Mouse (Mus musculus) liver, embryonic 12.5 days (tissue): ENCODE results near the gene Fam71e1. TPM values are rescaled to one million over a fixed set of nuclear protein-coding genes. Genes with fewer than 3 reads are reported as not detected.
A peak's percentile ranks its signal among the peaks of the same experiment; 100 is the strongest.

Experiments used
- ATAC-seq: fragments of 200-750 bp; cut with Nextera tagmentation; 2 replicates; pipeline ENCODE4 v1.8.0; 2017; ENCODE audit warnings: moderate number of reproducible peaks, mild to moderate bottlenecking, moderate library complexity
- H3K27ac ChIP-seq: fragments of 300-500 bp; sonication (generic); 2 replicates; pipeline ENCODE4 v1.5.1; 2016; ENCODE audit warnings: mild to moderate bottlenecking
- H3K27me3 ChIP-seq: fragments of 300-500 bp; sonication (generic); replicated peaks from 2 replicates; pipeline ENCODE4 v1.6.1; 2016; ENCODE audit warnings: mild to moderate bottlenecking, moderate library complexity
- H3K36me3 ChIP-seq: fragments of 300-500 bp; sonication (generic); 2 replicates; pipeline ENCODE4 v1.6.1; 2016; ENCODE audit warnings: mild to moderate bottlenecking, moderate library complexity
- H3K4me1 ChIP-seq: fragments of 300-500 bp; sonication (generic); 2 replicates; pipeline ENCODE4 v1.6.1; 2016
- H3K4me2 ChIP-seq: fragments of 300-500 bp; sonication (generic); 2 replicates; pipeline ENCODE4 v1.6.1; 2016; ENCODE audit warnings: mild to moderate bottlenecking, moderate library complexity
- H3K4me3 ChIP-seq: fragments of 300-500 bp; sonication (generic); 2 replicates; pipeline ENCODE4 v1.5.1; 2016; ENCODE audit warnings: mild to moderate bottlenecking, moderate library complexity
- H3K9ac ChIP-seq: fragments of 300-500 bp; sonication (generic); 2 replicates; pipeline ENCODE4 v1.6.1; 2016; ENCODE audit warnings: mild to moderate bottlenecking, moderate library complexity
- H3K9me3 ChIP-seq: fragments of 300-500 bp; sonication (generic); replicated peaks from 2 replicates; pipeline ENCODE4 v1.6.1; 2016; ENCODE audit warnings: mild to moderate bottlenecking, moderate library complexity
- WGBS: fragments of 180-500 bp; shearing (Covaris S2); methylation state at CpG from one replicate; pipeline ENCODE4 v1.1.7; 2016; ENCODE audit not compliant: insufficient replicate concordance; 5-methylcytosine and 5-hydroxymethylcytosine counted together
- polyA plus RNA-seq: library from polyadenylated mRNA; unstranded; fragments of >200 nt; fragmentation: Nextera tagmentation; extraction: Ambion mirVana; gene quantifications from 2 replicates; pipeline ENCODE4 v1.2.1, GENCODE M21; 2016

The Fam71e1 gene
- polyA plus RNA-seq, 1 experiment from 2014 or later: 3.3 TPM

DNA sequence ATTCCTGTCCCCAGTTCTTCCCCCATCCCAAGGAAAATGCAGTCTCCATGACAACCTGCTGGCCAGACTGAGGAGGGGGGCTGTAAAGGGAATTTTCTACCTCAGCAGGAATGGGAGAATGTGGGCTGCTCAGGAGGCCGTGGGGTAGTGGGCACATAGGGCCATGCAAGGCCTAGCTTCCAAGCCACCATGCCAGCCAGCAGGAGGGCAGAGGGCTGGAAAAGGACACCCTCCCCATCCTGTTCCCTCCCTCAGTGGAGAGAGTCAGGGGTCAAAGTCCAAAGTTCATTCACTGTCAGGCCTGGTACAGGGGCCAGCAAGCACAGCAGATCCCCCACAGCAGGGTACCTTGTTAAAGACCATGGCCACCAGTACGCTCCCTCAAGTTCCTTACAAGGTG, 31.3 kb upstream of the Fam71e1 start, which contains the start of gene Aspdh:
TSS of gene Aspdh (plus strand) at position 281 of the 400 bp plus-strand sequence.
- H3K9me3 ChIP-seq: no peaks in the 10 kb centered on the region
- H3K36me3 ChIP-seq: peaks cover 7% of the 10 kb centered on the region; the same call in 1 of the 2 replicates
- peak within 1 kb of the TSS; percentile 39 for H3K4me2 ChIP-seq
- 74% methylated on average over 2 of the region's 2 CpGs for WGBS
- ATAC-seq: no peak
- peak within 1 kb of the TSS; percentile 48 for H3K9ac ChIP-seq
- H3K27ac ChIP-seq: peak within 1 kb of the TSS; percentile 48; the same call in 1 of the 2 replicates
- H3K27me3 ChIP-seq: peaks cover 60% of the 10 kb centered on the region
- H3K4me3 ChIP-seq: no peak within 1 kb of the TSS
- H3K4me1 ChIP-seq: peaks cover 73% of the 10 kb centered on the region

DNA sequence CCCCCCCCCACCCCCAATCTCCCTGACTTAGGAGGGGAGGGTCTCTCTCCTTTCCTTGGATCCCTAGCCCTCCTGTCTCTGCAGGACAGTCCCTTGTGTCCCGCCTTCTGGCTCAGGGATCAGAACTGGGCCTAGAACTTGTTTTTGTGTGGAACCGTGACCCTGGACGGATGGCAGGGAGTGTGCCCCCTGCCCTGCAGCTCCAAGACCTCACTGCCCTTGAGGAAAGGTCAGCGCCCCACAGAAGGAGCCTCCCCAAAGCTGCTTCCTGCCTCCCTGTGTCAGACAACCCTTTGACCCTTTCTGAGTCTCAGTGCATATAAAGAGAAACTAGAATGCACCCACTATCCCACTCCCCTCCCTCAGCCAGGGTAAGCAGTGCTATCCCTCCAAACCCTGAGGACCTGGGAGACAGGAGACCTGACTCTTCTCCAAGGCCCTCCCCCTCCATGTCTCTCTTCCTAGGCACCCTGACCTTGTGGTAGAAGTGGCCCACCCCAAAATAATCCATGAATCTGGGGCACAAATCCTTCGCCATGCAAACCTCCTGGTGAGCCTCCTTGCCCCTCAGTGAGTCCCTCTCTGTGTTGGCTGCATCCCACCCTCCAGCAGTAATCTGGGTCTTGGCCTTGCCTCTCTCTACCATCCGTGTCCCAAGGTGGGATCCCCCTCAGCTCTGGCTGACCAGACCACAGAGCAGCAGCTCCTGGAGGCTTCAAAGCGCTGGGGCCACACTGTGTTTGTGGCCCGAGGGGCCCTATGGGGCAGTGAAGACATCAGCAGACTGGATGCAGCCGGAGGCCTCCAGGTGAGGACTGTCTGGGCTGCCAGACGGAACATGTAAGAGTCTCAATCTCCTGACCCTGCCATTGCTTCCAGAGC, 30.1 kb upstream of the Fam71e1 start:
- peaks cover 18% of the 10 kb centered on the region for H3K36me3 ChIP-seq
- peaks cover 84% of the 10 kb centered on the region for H3K4me1 ChIP-seq
- H3K27ac ChIP-seq: 0 out of 2 replicates have a peak overlapping the region, but pooled peaks have one; percentile 33
- 74% methylated on average over 10 of the region's 10 CpGs for WGBS
- peak overlapping the region; percentile 24 for H3K4me2 ChIP-seq
- H3K9ac ChIP-seq: 0 out of 2 replicates have a peak overlapping the region, but pooled peaks have one; percentile 35
- peaks cover 49% of the 10 kb centered on the region for H3K27me3 ChIP-seq
- H3K4me3 ChIP-seq: no peak overlapping the region
- H3K9me3 ChIP-seq: no peaks in the 10 kb centered on the region
- ATAC-seq: no peak

DNA sequence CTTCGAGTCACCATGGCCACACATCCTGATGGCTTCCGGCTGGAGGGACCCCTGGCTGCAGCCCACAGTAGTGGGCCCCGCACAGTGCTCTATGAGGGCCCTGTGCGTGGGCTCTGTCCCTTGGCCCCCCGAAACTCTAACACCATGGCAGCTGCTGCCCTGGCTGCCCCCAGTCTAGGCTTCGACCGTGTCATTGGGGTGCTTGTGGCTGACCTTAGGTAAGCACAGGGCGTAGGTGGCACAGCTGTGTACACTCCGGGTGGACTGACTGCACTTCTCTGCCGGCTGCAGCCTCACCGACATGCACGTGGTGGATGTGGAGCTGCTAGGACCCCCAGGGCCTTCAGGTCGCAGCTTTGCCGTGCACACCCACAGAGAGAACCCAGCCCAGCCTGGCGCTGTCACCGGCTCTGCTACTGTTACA, 29.5 kb upstream of the Fam71e1 start:
- ATAC-seq: no peak
- peak overlapping the region; percentile 65 for H3K27ac ChIP-seq
- H3K27me3 ChIP-seq: peaks cover 42% of the 10 kb centered on the region
- H3K36me3 ChIP-seq: peaks cover 22% of the 10 kb centered on the region
- no peaks in the 10 kb centered on the region for H3K9me3 ChIP-seq
- 0 out of 2 replicates have a peak overlapping the region, but pooled peaks have one; percentile 85 for H3K4me3 ChIP-seq
- H3K9ac ChIP-seq: 0 out of 2 replicates have a peak overlapping the region, but pooled peaks have one; percentile 35
- H3K4me2 ChIP-seq: peak overlapping the region; percentile 88
- H3K4me1 ChIP-seq: peaks cover 90% of the 10 kb centered on the region
- 79% methylated on average over 16 of the region's 16 CpGs for WGBS

DNA sequence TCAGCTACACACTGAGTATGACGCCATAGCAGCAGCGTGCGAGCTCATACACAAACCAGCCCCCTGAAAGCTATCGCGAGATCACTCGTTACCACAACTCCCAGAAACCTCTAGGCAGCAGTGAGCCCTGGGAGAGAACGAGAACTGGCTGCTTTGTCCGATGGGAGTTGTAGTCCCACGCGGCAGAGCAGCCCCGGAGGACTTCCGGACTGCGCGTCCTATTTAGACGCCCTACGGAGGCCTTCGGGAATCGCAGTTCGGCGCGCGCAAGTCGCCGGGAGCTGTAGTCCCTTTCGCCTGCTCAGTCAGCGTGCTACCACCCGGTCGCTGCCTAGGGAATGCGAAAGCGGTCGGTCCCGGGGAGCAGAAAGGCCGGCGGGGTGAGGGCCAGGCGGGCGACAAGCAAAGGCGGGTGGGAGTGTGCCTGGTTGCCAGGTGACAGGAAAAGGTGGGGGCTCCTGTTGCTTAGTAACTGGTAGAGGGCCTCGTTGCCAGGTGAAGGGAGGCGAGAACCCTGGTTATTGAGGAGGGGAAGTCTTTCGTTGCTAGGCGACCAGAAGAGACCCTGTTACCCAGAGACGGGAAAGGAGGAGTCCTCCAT, 28.5 kb upstream of the Fam71e1 start, which contains the start of gene Josd2:
TSS of gene Josd2 (plus strand) at position 170 of the 601 bp plus-strand sequence.
- Histone ChIP-seq H3K4me3 (peak within 1 kb of the TSS; percentile 85), H3K27me3 (peaks cover 32% of the 10 kb centered on the region), H3K9ac (peak within 1 kb of the TSS; percentile 90), H3K36me3 (peaks cover 22% of the 10 kb centered on the region), H3K27ac (peak within 1 kb of the TSS; percentile 96), H3K4me2 (peak within 1 kb of the TSS; percentile 88), H3K9me3 (no peaks in the 10 kb centered on the region), H3K4me1 (peaks cover 92% of the 10 kb centered on the region)
- peak; percentile 85 for ATAC-seq
- whole genome bisulfite sequencing: under 1% methylated on average over 42 of the region's 42 CpGs

DNA sequence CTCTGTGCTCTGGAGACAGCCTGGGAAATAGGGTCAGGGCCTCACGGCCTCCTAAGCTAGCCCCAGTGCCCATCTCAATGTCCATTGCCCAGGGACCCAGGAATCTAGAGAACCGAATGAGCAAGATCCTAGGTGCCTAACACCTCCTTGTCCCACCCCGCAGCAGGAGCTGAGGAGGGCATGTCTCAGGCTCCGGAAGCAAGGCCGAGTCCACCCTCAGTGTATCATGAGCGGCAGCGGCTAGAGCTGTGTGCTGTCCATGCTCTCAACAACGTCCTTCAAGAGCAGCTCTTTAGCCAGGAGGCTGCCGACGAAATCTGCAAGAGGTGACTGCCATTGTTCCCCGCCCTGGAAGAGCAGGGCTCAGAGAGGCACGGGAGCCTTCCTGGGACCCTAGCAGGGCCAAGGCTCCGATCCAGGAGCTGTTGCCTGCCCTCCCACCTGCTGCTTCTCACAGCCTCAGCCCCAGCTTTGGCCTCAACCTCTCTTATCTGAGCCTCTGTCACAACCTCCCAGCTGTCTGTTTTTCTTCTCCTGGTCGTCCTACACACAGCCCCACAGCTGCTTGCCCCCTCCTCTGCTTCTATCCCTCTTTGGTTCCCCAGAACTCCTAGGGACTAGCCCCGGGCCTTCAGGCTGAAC, 27.6 kb upstream of the Fam71e1 start:
- Histone ChIP-seq H3K9me3 (no peaks in the 10 kb centered on the region), H3K4me1 (peaks cover 94% of the 10 kb centered on the region), H3K9ac (peak overlapping the region; percentile 90), H3K36me3 (peaks cover 22% of the 10 kb centered on the region), H3K4me3 (peak overlapping the region; percentile 85), H3K4me2 (peak overlapping the region; percentile 88), H3K27me3 (peaks cover 31% of the 10 kb centered on the region), H3K27ac (peak overlapping the region; percentile 96)
- WGBS: 45% methylated on average over 15 of the region's 15 CpGs
- ATAC-seq: peak; percentile 40

DNA sequence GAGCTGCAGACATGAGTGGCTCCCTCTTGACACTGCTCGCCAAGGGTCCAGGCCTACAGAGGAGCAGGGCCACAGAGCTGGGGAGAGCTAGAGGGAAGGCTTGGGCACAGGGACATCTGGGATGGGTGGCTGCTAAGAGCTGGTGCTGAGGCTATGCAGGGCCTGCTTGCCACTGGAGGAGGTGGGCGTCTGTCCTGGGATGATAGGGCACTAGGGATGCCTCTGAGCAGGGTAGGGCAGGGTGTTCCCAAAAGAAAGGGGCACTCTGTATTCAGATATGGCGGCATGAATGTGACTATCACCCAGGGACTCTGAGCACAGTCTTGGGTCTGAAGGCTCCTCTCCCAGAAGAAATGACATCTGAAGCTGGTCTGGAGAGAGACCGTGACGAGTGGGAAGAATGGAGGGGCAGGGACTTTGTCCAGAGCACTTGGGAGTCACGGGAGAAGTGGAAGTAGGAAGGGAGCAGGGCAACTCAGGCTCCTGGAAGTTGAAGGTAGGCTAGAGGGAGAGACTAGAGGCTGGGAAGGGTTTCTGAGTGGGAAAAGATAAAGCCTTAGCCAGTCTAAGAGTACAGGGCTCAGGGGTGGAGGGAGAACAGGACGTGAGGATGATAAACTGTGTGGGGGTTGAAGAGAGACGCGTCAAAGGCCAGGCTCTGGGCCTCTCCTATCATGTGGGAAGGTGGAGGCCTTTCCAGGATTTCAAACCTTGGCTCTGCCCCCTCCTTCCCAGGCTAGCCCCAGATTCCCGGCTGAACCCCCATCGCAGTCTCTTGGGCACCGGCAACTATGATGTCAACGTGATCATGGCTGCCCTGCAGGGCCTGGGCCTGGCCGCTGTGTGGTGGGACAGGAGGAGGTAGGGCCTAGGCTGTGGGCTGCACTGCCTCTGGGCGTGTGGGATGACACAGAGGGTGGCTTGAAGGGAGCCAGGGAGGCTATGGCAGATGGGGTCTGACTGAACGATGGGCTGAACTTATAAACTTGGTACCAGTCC, 26.4 kb upstream of the Fam71e1 start:
- H3K27me3 ChIP-seq: peaks cover 31% of the 10 kb centered on the region
- 48% methylated on average over 16 of the region's 16 CpGs for WGBS
- H3K4me1 ChIP-seq: peaks cover 92% of the 10 kb centered on the region
- H3K4me3 ChIP-seq: peak overlapping the region; percentile 85
- peaks cover 22% of the 10 kb centered on the region for H3K36me3 ChIP-seq
- peak overlapping the region; percentile 90 for H3K9ac ChIP-seq
- no peaks in the 10 kb centered on the region for H3K9me3 ChIP-seq
- peak; percentile 67 for ATAC-seq
- H3K27ac ChIP-seq: peak overlapping the region; percentile 96
- H3K4me2 ChIP-seq: peak overlapping the region; percentile 88

DNA sequence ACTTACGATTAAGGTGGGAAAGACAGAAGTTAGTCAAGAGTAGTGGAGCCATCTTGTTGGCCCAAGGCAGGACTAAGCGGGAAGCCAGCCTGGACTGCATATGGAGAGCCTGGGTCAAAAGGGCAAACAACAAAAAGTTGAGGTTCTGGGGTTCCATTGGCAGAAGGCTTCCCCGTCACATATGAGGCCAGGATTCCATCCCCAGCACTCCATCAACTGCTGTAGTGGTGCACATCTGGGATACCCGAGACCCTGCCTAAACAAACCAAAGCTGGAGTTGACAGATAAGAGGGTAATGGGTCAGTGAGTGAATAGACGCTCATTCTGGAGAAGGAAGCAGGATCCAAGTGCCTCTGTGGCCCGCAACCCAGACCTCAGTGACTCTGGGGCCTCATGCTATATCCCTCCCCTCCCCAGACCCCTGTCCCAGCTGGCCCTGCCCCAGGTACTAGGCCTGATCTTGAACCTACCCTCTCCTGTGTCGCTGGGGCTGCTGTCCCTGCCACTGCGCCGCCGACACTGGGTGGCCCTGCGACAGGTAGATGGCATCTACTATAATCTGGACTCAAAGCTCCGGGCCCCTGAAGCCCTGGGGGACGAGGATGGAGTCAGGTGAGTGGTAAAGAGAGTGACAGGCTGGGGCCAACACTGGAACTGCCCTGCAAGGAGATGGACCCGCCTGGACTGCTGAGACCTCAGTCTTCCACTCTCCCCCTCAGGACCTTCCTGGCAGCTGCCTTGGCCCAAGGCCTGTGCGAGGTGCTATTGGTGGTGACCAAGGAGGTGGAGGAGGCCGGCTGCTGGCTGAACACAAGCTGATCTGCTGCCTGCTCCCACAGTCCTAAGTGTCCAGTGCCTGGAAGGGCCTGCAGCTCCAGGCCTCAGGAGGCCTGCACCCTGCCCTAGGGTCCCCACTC, 25.4 kb upstream of the Fam71e1 start:
- Histone ChIP-seq H3K36me3 (peaks cover 22% of the 10 kb centered on the region), H3K9me3 (no peaks in the 10 kb centered on the region), H3K4me2 (peak overlapping the region; percentile 88), H3K9ac (peak overlapping the region; percentile 90), H3K27me3 (peaks cover 33% of the 10 kb centered on the region), H3K27ac (peak overlapping the region; percentile 96), H3K4me3 (peak overlapping the region; percentile 85), H3K4me1 (peaks cover 83% of the 10 kb centered on the region)
- ATAC-seq: no peak
- 77% methylated on average over 16 of the region's 16 CpGs for WGBS

DNA sequence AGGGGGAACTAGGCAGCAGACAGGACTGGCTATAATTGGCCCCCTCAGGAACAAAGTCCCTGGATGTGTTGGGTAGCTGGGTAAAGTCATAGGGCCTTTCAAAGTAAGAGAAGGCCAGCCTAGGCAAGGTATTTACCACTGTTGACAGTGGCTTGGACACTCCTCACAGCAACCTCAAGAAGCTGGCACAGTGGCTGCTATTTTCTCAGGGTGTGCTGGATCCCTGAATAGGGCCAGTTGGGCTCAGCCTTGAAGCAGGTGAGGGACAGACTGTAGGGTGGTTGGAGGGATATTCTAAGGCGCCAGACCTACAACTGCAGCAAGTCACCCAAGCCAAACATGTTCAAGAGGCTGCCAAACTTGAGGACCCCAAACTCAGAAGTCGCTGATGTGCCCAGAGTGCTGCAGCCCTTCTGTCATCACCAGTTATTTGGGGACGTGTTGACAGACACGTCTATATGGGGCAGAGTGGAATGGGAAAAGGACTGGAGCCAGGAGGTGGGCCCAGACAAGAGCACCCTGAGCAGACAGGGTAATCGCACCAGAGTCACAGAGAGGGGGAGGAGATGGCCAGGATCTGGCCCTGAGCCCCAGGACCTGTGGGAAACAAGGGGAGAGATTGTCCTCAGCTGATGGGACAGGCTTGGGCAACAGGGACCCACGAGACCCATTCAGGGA, 24.4 kb upstream of the Fam71e1 start:
- peaks cover 22% of the 10 kb centered on the region for H3K36me3 ChIP-seq
- H3K4me2 ChIP-seq: no peak overlapping the region
- 44% methylated on average over 6 of the region's 6 CpGs for WGBS
- peak overlapping the region; percentile 96 for H3K27ac ChIP-seq
- peaks cover 40% of the 10 kb centered on the region for H3K27me3 ChIP-seq
- ATAC-seq: no peak
- H3K4me1 ChIP-seq: peaks cover 72% of the 10 kb centered on the region
- H3K4me3 ChIP-seq: no peak overlapping the region
- no peaks in the 10 kb centered on the region for H3K9me3 ChIP-seq
- 0 out of 2 replicates have a peak overlapping the region, but pooled peaks have one; percentile 7 for H3K9ac ChIP-seq

DNA sequence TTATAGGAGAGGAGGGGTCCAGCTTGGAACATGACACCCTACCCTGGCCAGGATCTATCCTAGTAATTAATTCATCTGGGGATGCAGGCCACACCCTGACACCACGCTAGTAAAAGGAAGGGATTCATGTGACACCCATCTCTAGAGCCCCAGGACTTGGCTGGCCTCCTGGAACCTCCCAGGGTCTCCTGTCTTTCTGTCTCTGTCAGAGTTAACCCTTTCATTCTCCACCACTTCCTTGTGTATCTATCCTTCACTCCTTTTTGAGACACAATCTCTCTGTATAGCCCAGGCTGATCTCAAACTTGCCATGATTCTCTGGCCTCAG, 23.9 kb upstream of the Fam71e1 start:
- Histone ChIP-seq H3K4me3 (no peak overlapping the region), H3K9me3 (no peaks in the 10 kb centered on the region), H3K36me3 (peaks cover 22% of the 10 kb centered on the region), H3K4me2 (no peak overlapping the region), H3K27ac (peak overlapping the region; percentile 96), H3K27me3 (peaks cover 45% of the 10 kb centered on the region), H3K4me1 (peaks cover 67% of the 10 kb centered on the region), H3K9ac (0 out of 2 replicates have a peak overlapping the region, but pooled peaks have one; percentile 57)
- 20% methylated on average over 1 of the region's 1 CpGs for WGBS
- no peak for ATAC-seq
